In genomic region chr19:10296306-10296705, GRCm38 (mm10) we compare ENCODE assay signal across 9 mouse cellular contexts. TPM values are rescaled to one million over a fixed set of nuclear protein-coding genes. Genes with fewer than 3 reads are reported as not detected.
DNase-seq lines count a peak whose midpoint lies in the region; TF ChIP-seq lines count a peak whose summit lies in the region.
"Had no signal": no experiment of that assay in that cellular context is flagged by ENCODE, and none has a peak within 500 bp of the region (broad histone marks: within the 10 kb centered on the region; RNA-seq: fewer than 3 reads in every experiment).

No protein-coding gene starts in this region.

- H3K27me3 ChIP-seq in testis, adult 2 months (ENCODE audit: control insufficient read depth, insufficient read depth, low read length): no peaks in the 10 kb centered on the region

- peak; percentile 50 for DNase-seq in heart, adult 18-20 months
- no peak for DNase-seq in heart, adult 8-10 months (ENCODE audit: low spot score)
- no peak for DNase-seq in testis, postnatal 10 days (ENCODE audit: low spot score)
- peak; percentile 41 to 65 for DNase-seq in layer of hippocampus, postnatal 14 days (ENCODE audit: low spot score in 2 of 2)
- DNase-seq in adrenal gland, postnatal 36 days: no peak
- no peak for DNase-seq in urinary bladder, postnatal 10 days (ENCODE audit: low spot score)
- no peak for DNase-seq in adrenal gland, adult 8-10 months

- no peak for TF ChIP-seq CTCF in testis, adult 2 months (IDR thresholded peaks at IDR 0.05; ENCODE audit: control insufficient read depth, insufficient read depth, insufficient replicate concordance, low read depth, low read length)

- peak overlapping the region; percentile 65 for H3K27ac ChIP-seq in testis, adult 2 months (ENCODE audit: control insufficient read depth, insufficient read depth, low read depth, low read length)
- H3K27ac ChIP-seq: liver, embryonic 14.5 days had no signal

- H3K4me1 ChIP-seq in testis, adult 2 months (ENCODE audit: control insufficient read depth, insufficient read depth, low read length): peaks cover 30% of the 10 kb centered on the region

- H3K36me3 ChIP-seq in testis, adult 2 months (ENCODE audit: control insufficient read depth, insufficient read depth, low read length): no peaks in the 10 kb centered on the region

- no peak overlapping the region for H3K4me3 ChIP-seq in testis, adult 2 months (ENCODE audit: control insufficient read depth, low read depth, low read length)

- no peak for TF ChIP-seq POLR2A in testis, adult 2 months (IDR thresholded peaks at IDR 0.05; ENCODE audit: control insufficient read depth, low read depth, low read length)

RNA-seq across cellular contexts. Expression of gene Dagla, which starts 8.4 kb away (rescaled TPM):
- 1 to 10 TPM; 3.3 TPM for total RNA-seq in heart, adult 18-20 months (2021)
- total RNA-seq in heart, adult 8-10 months (2022): 1 to 10 TPM; 2.8 to 3.7 (median 3.1) TPM
- polyA plus RNA-seq in testis, adult 2 months (2012; rRNA removed): 1.7 and 1.8 TPM in 2 replicates
- 100 to 1,000 TPM; 131 to 134 TPM for total RNA-seq in layer of hippocampus, postnatal 14 days (2021)
- 1 to 10 TPM; 4.0 to 5.6 TPM for total RNA-seq in adrenal gland, postnatal 36 days (2021)
- total RNA-seq in adrenal gland, adult 8-10 months (2022): 1 to 10 TPM; 3.3 to 4.4 (median 3.8) TPM

RNA-seq across cellular contexts. Expression of gene Myrf, which starts 55.8 kb away (rescaled TPM):
- total RNA-seq in heart, adult 18-20 months (2021): 1 to 10 TPM; 4.2 to 6.2 TPM
- 1 to 10 TPM; 4.1 to 8.0 (median 7.2) TPM for total RNA-seq in heart, adult 8-10 months (2022)
- 3.2 and 3.9 TPM in 2 replicates for polyA plus RNA-seq in testis, adult 2 months (2012; rRNA removed)
- total RNA-seq in layer of hippocampus, postnatal 14 days (2021): 10 to 100 TPM; 29.6 to 31.2 TPM
- total RNA-seq in adrenal gland, postnatal 36 days (2021): 1 to 10 TPM; 1.4 to 1.7 TPM
- total RNA-seq in adrenal gland, adult 8-10 months (2022): 1 to 10 TPM in 3 of 4 experiments, under 1 TPM in 1; 0.94 to 2.0 (median 1.4) TPM

Comparison
In these comparisons a context has a peak if more than half of its experiments do, and no peak if none do; other contexts are left out.
1. DNase-seq: peak in heart, adult 18-20 months (2 of 2) and layer of hippocampus, postnatal 14 days (2 of 2); none in heart, adult 8-10 months (single experiment), testis, postnatal 10 days (single experiment), adrenal gland, postnatal 36 days (0 of 2), urinary bladder, postnatal 10 days (single experiment) and adrenal gland, adult 8-10 months (single experiment).
2. RNA of gene Dagla, which starts 8.4 kb away (total RNA-seq): 131 to 134 TPM in layer of hippocampus, postnatal 14 days; 4.0 to 5.6 TPM in adrenal gland, postnatal 36 days, 3.3 to 4.4 TPM in adrenal gland, adult 8-10 months, 3.3 TPM in heart, adult 18-20 months and 2.8 to 3.7 TPM in heart, adult 8-10 months; every median in the first group is over 10 times any median in the second.